Mouse (Mus musculus) CH12.LX (cell line): ENCODE measurements around the gene Fgfr2. TPM values are rescaled to one million over a fixed set of nuclear protein-coding genes. Genes with fewer than 3 reads are reported as not detected.

Experiments
- DNase-seq: peaks from one replicate; pipeline ENCODE4 v3.0.0-alpha.2; 2013; ENCODE audit errors: extremely low read depth
- H3K27ac ChIP-seq: 2 replicates; pipeline ENCODE4 v1.5.1; 2012; ENCODE audit warnings: low read depth, mild to moderate bottlenecking, control low read depth, moderate library complexity; ENCODE audit not compliant: insufficient read depth
- H3K27me3 ChIP-seq: replicated peaks from 2 replicates; pipeline ENCODE3; 2012; ENCODE audit warnings: inconsistent platforms
- H3K36me3 ChIP-seq, 2 experiments: replicated peaks in 1 of 2; 2 replicates each; pipeline versions ENCODE3 to v1.6.1; 2012; ENCODE audit warnings: inconsistent platforms in 1 of 2, low read length in 1 of 2, mild to moderate bottlenecking in 1 of 2, mixed read lengths in 1 of 2, moderate library complexity in 1 of 2; ENCODE audit not compliant: control insufficient read depth in 1 of 2, insufficient read depth in 1 of 2
- H3K4me1 ChIP-seq, 2 experiments: 2 replicates each; pipeline ENCODE4 v1.6.1; 2012; ENCODE audit warnings: inconsistent platforms in 1 of 2, moderate library complexity in 1 of 2; ENCODE audit not compliant: insufficient read depth in 2 of 2, control insufficient read depth in 1 of 2
- H3K4me2 ChIP-seq: 2 replicates; pipeline ENCODE4 v1.6.1; 2012; ENCODE audit warnings: low read depth, mild to moderate bottlenecking, control low read depth; ENCODE audit not compliant: poor library complexity, insufficient read depth, severe bottlenecking
- H3K4me3 ChIP-seq, 3 experiments: fragments of 150-350 bp in 1 of 3; sonication (generic) in 1 of 3; replicated peaks in 1 of 3; 2 replicates each; pipeline versions ENCODE3 to v1.5.1; 2011 to 2012; ENCODE audit warnings: low read depth in 2 of 3, low read length in 2 of 3, mild to moderate bottlenecking in 2 of 3, moderate library complexity in 2 of 3, control low read depth in 1 of 3, improper control_type of control experiment in 1 of 3, inconsistent platforms in 1 of 3, mixed read lengths in 1 of 3; ENCODE audit not compliant: poor library complexity in 1 of 3
- H3K79me2 ChIP-seq: replicated peaks from 2 replicates; pipeline ENCODE4 v1.6.1; 2012; ENCODE audit warnings: mild to moderate bottlenecking, moderate library complexity; ENCODE audit not compliant: control insufficient read depth, poor library complexity, insufficient read depth, severe bottlenecking; ENCODE audit errors: extremely low read depth
- H3K9ac ChIP-seq: 2 replicates; pipeline ENCODE4 v1.6.1; 2012; ENCODE audit warnings: low read depth, mild to moderate bottlenecking, control low read depth, moderate library complexity; ENCODE audit not compliant: insufficient read depth
- H3K9me3 ChIP-seq: replicated peaks from 2 replicates; pipeline ENCODE3; 2012; ENCODE audit warnings: low read length, inconsistent platforms, mixed read lengths
- CTCF ChIP-seq, 2 experiments: IDR thresholded peaks in 1 of 2; conservative IDR thresholded peaks in 1 of 2; 2 replicates each; pipeline ENCODE4 v1.5.1; 2011 to 2012; ENCODE audit warnings: low read depth in 2 of 2, low read length in 2 of 2, improper control_type of control experiment in 1 of 2, inconsistent platforms in 1 of 2, mild to moderate bottlenecking in 1 of 2, moderate library complexity in 1 of 2
- ELF1 ChIP-seq: IDR thresholded peaks from 2 replicates; pipeline ENCODE4 v1.6.1; 2014; ENCODE audit warnings: low read depth, mild to moderate bottlenecking, inconsistent platforms, low read length, improper control_type of control experiment
- ETS1 ChIP-seq: conservative IDR thresholded peaks from 2 replicates; pipeline ENCODE4 v1.6.1; 2012; ENCODE audit warnings: low read depth, mild to moderate bottlenecking, inconsistent platforms, low read length, improper control_type of control experiment, moderate library complexity
- HCFC1 ChIP-seq: IDR thresholded peaks from 2 replicates; pipeline ENCODE4 v1.6.1; 2012; ENCODE audit warnings: low read depth, mild to moderate bottlenecking, inconsistent platforms, low read length, improper control_type of control experiment
- IRF4 ChIP-seq: IDR thresholded peaks from 2 replicates; pipeline ENCODE4 v1.6.1; 2014; ENCODE audit warnings: low read depth, mild to moderate bottlenecking, inconsistent platforms, low read length, improper control_type of control experiment
- JUN ChIP-seq: IDR thresholded peaks from 2 replicates; pipeline ENCODE4 v1.6.1; 2011; ENCODE audit warnings: low read depth, mild to moderate bottlenecking, low read length, improper control_type of control experiment, moderate library complexity; ENCODE audit not compliant: insufficient read depth
- MXI1 ChIP-seq: IDR thresholded peaks from 2 replicates; pipeline ENCODE4 v1.6.1; 2011; ENCODE audit warnings: mild to moderate bottlenecking, low read depth, low read length, improper control_type of control experiment
- MYC ChIP-seq: IDR thresholded peaks from 2 replicates; pipeline ENCODE4 v1.6.1; 2011; ENCODE audit warnings: low read depth, mild to moderate bottlenecking, improper control_type of control experiment, low read length
- NRF1 ChIP-seq: IDR thresholded peaks from 2 replicates; pipeline ENCODE4 v1.6.1; 2014; ENCODE audit warnings: low read depth, mild to moderate bottlenecking, inconsistent platforms, low read length, improper control_type of control experiment, moderate library complexity
- PAX5 ChIP-seq: IDR thresholded peaks from 2 replicates; pipeline ENCODE4 v1.6.1; 2012; ENCODE audit warnings: low read length, inconsistent platforms, mixed read lengths
- RCOR1 ChIP-seq: conservative IDR thresholded peaks from 2 replicates; pipeline ENCODE4 v1.6.1; 2012; ENCODE audit warnings: low read depth, mild to moderate bottlenecking, inconsistent platforms, low read length, improper control_type of control experiment
- TBP ChIP-seq: conservative IDR thresholded peaks from 2 replicates; pipeline ENCODE4 v1.6.1; 2011; ENCODE audit warnings: low read depth, low read length, improper control_type of control experiment
- TCF12 ChIP-seq: IDR thresholded peaks from 2 replicates; pipeline ENCODE4 v1.6.1; 2014; ENCODE audit warnings: low read depth, mild to moderate bottlenecking, inconsistent platforms, low read length, improper control_type of control experiment
- USF1 ChIP-seq: IDR thresholded peaks from 2 replicates; pipeline ENCODE4 v1.6.1; 2014; ENCODE audit warnings: low read depth, mild to moderate bottlenecking, inconsistent platforms, low read length, improper control_type of control experiment
- ZNF384 ChIP-seq: IDR thresholded peaks from 2 replicates; pipeline ENCODE4 v1.6.1; 2012; ENCODE audit warnings: low read depth, low read length, improper control_type of control experiment, inconsistent platforms
- dilution Hi-C: fragments of 300-500 bp; cut with MboI; formaldehyde crosslinking; loops from 2 replicates; pipeline ENCODE4 v1.14.3; 2020; ENCODE audit warnings: low sequenced_read_pairs; ENCODE audit not compliant: extremely low pct_unique_long_range_greater_than_20kb, extremely low pct_ligation_motif_present
- in situ Hi-C: fragments of 300-500 bp; cut with MboI; formaldehyde crosslinking; loops from 3 replicates; pipeline ENCODE4 v1.14.3; 2019; ENCODE audit warnings: low sequenced_read_pairs, low pct_ligation_motif_present, low pct_unique_long_range_greater_than_20kb, mixed read lengths
- polyA plus RNA-seq: library from polyadenylated mRNA; unstranded; fragments of >175 nt; gene quantifications from 2 replicates; pipeline ENCODE4 v1.2.1, GENCODE M21; 2012; ENCODE audit warnings: low read depth; ENCODE audit not compliant: insufficient read length
- total RNA-seq, 2 experiments: library from RNA; depleted of rRNA; stranded (reverse); fragments of 300-350 nt in 1 of 2; fragments of >200 nt in 1 of 2; gene quantifications; 2 replicates each; pipeline ENCODE4 v1.2.3; 2012 to 2014

The Fgfr2 gene
- total and polyA plus RNA-seq, 3 experiments, result not detected

- H3K9me3 ChIP-seq, result peaks cover 2% of the 10 kb centered on the region
- in situ Hi-C loops (no loop called here), dilution Hi-C loops (no loop called here)
These were observed 2390.2 kb downstream of the Fgfr2 start for GRCm38 (mm10) chr7:130732908-130733307.

GRCm38 (mm10) chr7:130731792-130732191 is 2391.4 kb downstream of the Fgfr2 start:
- no peak for TF ChIP-seq NRF1
- no peak for TF ChIP-seq USF1
- no peak for TF ChIP-seq TCF12
- TF ChIP-seq CTCF (conservative IDR thresholded peaks at IDR 0.05 in 1 of 2, IDR thresholded peaks at IDR 0.05 in 1 of 2; ENCODE audit: low read depth in 2 of 2, low read length in 2 of 2), result no peak
- no peak for TF ChIP-seq TBP
- TF ChIP-seq ELF1, result no peak
- TF ChIP-seq IRF4, result no peak
- TF ChIP-seq HCFC1, result no peak
- no peak for TF ChIP-seq ZNF384
- TF ChIP-seq ETS1, result no peak
- no peak for TF ChIP-seq PAX5
- no peak for TF ChIP-seq JUN
- TF ChIP-seq MXI1, result no peak
- no peak for TF ChIP-seq MYC
- TF ChIP-seq RCOR1, result no peak
- Histone ChIP-seq H3K36me3 (no peaks in the 10 kb centered on the region), H3K4me2 (no peak overlapping the region), H3K79me2 (no peaks in the 10 kb centered on the region), H3K9me3 (peaks cover 2% of the 10 kb centered on the region), H3K27ac (no peak overlapping the region), H3K4me1 (peaks cover 0 to 6% of the 10 kb centered on the region in 2 experiments; a peak in 1 of 4 replicates), H3K9ac (no peak overlapping the region), H3K4me3 (no peak overlapping the region), H3K27me3 (peaks cover 74% of the 10 kb centered on the region)
- in situ Hi-C loops, result no loop called here
- no peak for DNase-seq
- dilution Hi-C loops, result no loop called here

More at GRCm38 (mm10) chr7:130732908-130733307, 2390.2 kb downstream of the Fgfr2 start:
- H3K36me3 ChIP-seq, result no peaks in the 10 kb centered on the region
- no peak for DNase-seq
- no peak overlapping the region for H3K4me3 ChIP-seq
- H3K27me3 ChIP-seq, result peaks cover 73% of the 10 kb centered on the region
- no peak overlapping the region for H3K4me2 ChIP-seq
- TF ChIP-seq JUN, result no peak
- TF ChIP-seq, all 38 proteins: peak for 0
- no peak overlapping the region for H3K9ac ChIP-seq
- H3K79me2 ChIP-seq, result no peaks in the 10 kb centered on the region
- H3K27ac ChIP-seq, result no peak overlapping the region
- H3K4me1 ChIP-seq, result no peaks in the 10 kb centered on the region
